27 mouse cellular contexts compared by ENCODE assay signal in genomic region chr1:19868478-19868877, GRCm38 (mm10).
"Had no signal": no experiment of that assay in that cellular context is flagged by ENCODE, and none has a peak within 500 bp of the region (broad histone marks: within the 10 kb centered on the region; RNA-seq: fewer than 3 reads in every experiment).

No protein-coding gene starts in this region.

- H3K9me3 ChIP-seq: heart, embryonic 13.5 days; heart, embryonic 15.5 days; hindbrain, embryonic 13.5 days; hindbrain, embryonic 15.5 days; kidney, embryonic 15.5 days; limb, embryonic 10.5 days; limb, embryonic 12.5 days; liver, embryonic 13.5 days had no signal

- H3K27ac ChIP-seq: heart, adult 2 months; heart, embryonic 13.5 days; heart, embryonic 15.5 days; hindbrain, embryonic 13.5 days; hindbrain, embryonic 15.5 days; hindbrain, postnatal 0 days; kidney, embryonic 15.5 days; kidney, postnatal 0 days; left cerebral cortex, adult 2 months; limb, embryonic 10.5 days; limb, embryonic 12.5 days; liver, embryonic 13.5 days had no signal

- H3K4me1 ChIP-seq: heart, embryonic 13.5 days; heart, embryonic 15.5 days; hindbrain, embryonic 13.5 days; hindbrain, embryonic 15.5 days; kidney, embryonic 15.5 days; limb, embryonic 10.5 days; limb, embryonic 12.5 days; liver, embryonic 13.5 days had no signal

- H3K4me3 ChIP-seq: heart, adult 2 months; heart, embryonic 13.5 days; heart, embryonic 15.5 days; hindbrain, embryonic 13.5 days; hindbrain, embryonic 15.5 days; kidney, embryonic 15.5 days; left cerebral cortex, adult 2 months; limb, embryonic 10.5 days; limb, embryonic 12.5 days; liver, embryonic 13.5 days had no signal

- H3K4me2 ChIP-seq: heart, embryonic 11.5 days; heart, embryonic 13.5 days; heart, embryonic 15.5 days; hindbrain, embryonic 13.5 days; hindbrain, embryonic 15.5 days; kidney, embryonic 15.5 days; limb, embryonic 12.5 days; liver, embryonic 11.5 days; liver, embryonic 13.5 days had no signal

- H3K36me3 ChIP-seq: heart, embryonic 13.5 days; heart, embryonic 15.5 days; hindbrain, embryonic 13.5 days; hindbrain, embryonic 15.5 days; kidney, embryonic 15.5 days; limb, embryonic 10.5 days; limb, embryonic 12.5 days; liver, embryonic 13.5 days had no signal

- DNase-seq: gastrocnemius, postnatal 14 days; gastrocnemius, postnatal 36 days; heart, adult 11 months; heart, adult 2 months; heart, postnatal 14 days; heart, postnatal 36 days; kidney, adult 11 months; kidney, adult 2 months; kidney, adult 9 months; kidney, postnatal 14 days; kidney, postnatal 36 days; layer of hippocampus, adult 9-11 months; liver; liver, embryonic 13.5 days had no signal

- H3K27me3 ChIP-seq: heart, embryonic 13.5 days; heart, embryonic 15.5 days; hindbrain, embryonic 13.5 days; hindbrain, embryonic 15.5 days; kidney, embryonic 15.5 days; limb, embryonic 12.5 days; liver, embryonic 13.5 days had no signal

- ATAC-seq: hindbrain, postnatal 0 days; intestine, embryonic 16.5 days had no signal

- H3K9ac ChIP-seq: heart, embryonic 13.5 days; heart, embryonic 15.5 days; hindbrain, embryonic 13.5 days; hindbrain, embryonic 15.5 days; kidney, embryonic 15.5 days; limb, embryonic 12.5 days; liver, embryonic 13.5 days had no signal
